Mouse (Mus musculus): ENCODE results near the gene Dnttip2. TPM values are rescaled to one million over a fixed set of nuclear protein-coding genes. Genes with fewer than 3 reads are reported as not detected.
"Not testable (repeated sequence)": the region's sequence is repeated elsewhere in the genome, so short reads cannot be mapped to it uniquely, and the experiment has no call there.

Dnttip2 gene
- polyA plus RNA-seq (2015; fragmentation: Nextera tagmentation; extraction: Ambion mirVana), result 51.9 and 59.9 TPM in 2 replicates

DNA sequence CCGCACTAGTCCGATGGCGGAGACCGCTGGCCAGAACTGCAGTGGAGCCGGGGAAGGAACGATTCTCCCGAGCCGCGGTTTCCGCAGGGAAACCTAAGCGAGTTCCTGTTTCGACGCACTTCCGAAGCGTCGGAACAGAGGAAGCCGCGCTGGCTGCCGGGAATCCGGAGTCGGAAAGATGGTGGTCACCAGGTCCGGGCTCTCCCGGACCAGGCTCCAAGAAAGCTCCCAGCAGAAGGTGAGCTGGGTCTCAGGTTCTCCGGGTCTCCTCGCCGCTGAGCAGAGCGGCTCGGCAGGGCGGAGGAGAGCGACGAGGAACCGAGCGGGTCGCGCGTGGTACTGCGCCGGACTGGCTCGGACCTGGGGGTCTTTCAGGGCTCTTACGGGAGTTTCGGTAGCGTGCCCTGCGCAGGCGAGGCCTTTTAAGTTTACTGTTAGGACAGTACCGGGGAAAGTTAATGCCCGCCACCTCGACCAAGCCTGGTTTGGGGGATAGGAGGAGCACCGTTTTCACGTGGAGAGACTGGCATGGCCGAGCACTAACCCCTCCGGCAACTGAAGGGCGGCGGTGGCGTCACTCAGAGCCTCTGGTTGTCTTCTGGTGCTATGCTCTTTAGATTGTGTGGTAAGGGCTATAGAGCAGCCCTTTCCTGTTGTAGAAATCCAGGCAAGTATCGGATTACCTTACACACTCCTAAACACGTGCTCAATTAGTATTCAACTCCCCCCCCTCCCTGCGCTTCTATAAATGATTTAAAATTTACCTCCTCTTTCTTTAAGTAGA is at the start of gene Dnttip2:
Gene Dnttip2 (plus strand): TSS at position 148 of the 784 bp plus-strand sequence.
- H3K4me2 ChIP-seq (replicated peaks), result peak within 1 kb of the TSS; percentile 81
- peak; percentile 96 for ATAC-seq (replicated peaks)
- H3K36me3 ChIP-seq, result peaks cover 34% of the 10 kb centered on the region
- H3K9ac ChIP-seq (replicated peaks), result peak within 1 kb of the TSS; percentile 88
- peak within 1 kb of the TSS; percentile 80 for H3K27ac ChIP-seq (replicated peaks)
- H3K27me3 ChIP-seq, result no peaks in the 10 kb centered on the region
- H3K9me3 ChIP-seq, result no peaks in the 10 kb centered on the region
- H3K4me1 ChIP-seq, result peaks cover 43% of the 10 kb centered on the region
- WGBS, result under 1% methylated on average over 57 of the region's 57 CpGs
- H3K4me3 ChIP-seq, result peak within 1 kb of the TSS; percentile 91

DNA sequence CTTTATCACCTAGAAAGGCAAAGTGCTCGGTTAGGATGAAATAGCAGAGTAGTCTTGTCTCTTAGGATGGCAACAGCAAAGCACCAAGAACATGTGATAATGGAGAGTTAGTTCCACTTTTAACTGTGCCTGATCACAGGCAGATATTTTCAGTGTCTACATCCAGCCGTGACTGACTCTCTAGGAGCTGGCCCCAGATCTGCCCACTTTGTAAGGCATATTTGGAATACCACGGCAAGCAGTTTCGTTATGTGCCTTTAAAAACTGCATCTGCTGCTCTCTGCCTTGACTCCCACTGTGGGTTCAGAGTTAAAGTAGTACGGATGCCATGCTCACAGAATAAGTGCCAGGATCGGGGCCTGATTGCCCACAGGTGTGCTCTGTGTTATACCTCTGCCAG is 47.2 kb upstream of the Dnttip2 start:
- not testable (repeated sequence) for H3K9me3 ChIP-seq; H3K4me3 ChIP-seq; H3K27ac ChIP-seq (replicated peaks); ATAC-seq (replicated peaks); H3K9ac ChIP-seq (replicated peaks); H3K27me3 ChIP-seq; H3K4me2 ChIP-seq (replicated peaks); H3K36me3 ChIP-seq; H3K4me1 ChIP-seq
- WGBS, result 80% methylated on average over 6 of the region's 6 CpGs

DNA sequence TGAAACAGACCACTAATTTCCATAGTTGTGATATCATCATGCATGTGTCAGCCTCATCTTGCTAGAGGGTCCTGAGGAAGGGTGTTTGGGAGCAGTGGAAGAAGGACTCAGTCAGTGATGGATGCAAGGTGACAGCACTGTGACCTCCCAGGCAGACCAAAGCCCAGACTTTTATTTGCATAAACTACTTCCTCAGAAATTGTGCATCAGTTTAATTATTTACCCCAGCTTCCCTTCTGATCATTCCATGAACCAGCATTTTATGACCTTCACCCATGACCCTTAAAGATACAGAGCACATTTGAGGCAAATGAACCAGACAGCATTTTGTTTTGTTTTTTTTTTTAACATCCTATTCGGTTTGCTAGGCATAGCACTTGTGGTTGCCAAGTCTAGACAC is 38.4 kb upstream of the Dnttip2 start:
- Histone ChIP-seq H3K4me3 (no peak overlapping the region), H3K27me3 (no peaks in the 10 kb centered on the region), H3K9ac (replicated peaks) (no peak overlapping the region), H3K4me2 (replicated peaks) (no peak overlapping the region), H3K4me1 (no peaks in the 10 kb centered on the region), H3K27ac (replicated peaks) (no peak overlapping the region), H3K9me3 (no peaks in the 10 kb centered on the region), H3K36me3 (no peaks in the 10 kb centered on the region)
- WGBS, result 58% methylated on average over 1 of the region's 1 CpGs
- no peak for ATAC-seq (replicated peaks)

DNA sequence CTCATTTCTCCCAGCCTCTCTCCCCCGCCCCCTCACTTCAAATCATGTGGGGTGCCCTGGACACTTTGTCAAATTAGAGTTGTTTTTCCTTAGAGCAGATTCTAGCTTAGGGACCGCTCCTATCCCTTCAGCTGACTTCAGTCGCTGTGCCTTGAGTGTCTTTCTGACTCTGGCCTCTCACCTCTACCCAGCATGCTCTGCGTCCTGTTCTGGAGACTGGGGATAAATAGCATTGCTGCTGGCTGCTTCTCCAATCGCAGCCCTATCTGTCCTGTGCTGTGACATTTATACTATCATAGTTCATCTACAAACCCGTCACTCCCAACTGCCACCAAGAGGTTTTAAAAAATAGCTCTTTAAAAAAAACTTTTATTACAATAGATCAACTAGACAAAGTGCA is 31.3 kb upstream of the Dnttip2 start:
- WGBS, result 56% methylated on average over 6 of the region's 6 CpGs
- no peak overlapping the region for H3K4me3 ChIP-seq
- H3K27me3 ChIP-seq, result no peaks in the 10 kb centered on the region
- H3K27ac ChIP-seq (replicated peaks), result no peak overlapping the region
- ATAC-seq (replicated peaks), result no peak
- H3K9me3 ChIP-seq, result no peaks in the 10 kb centered on the region
- no peak overlapping the region for H3K9ac ChIP-seq (replicated peaks)
- H3K4me2 ChIP-seq (replicated peaks), result no peak overlapping the region
- no peaks in the 10 kb centered on the region for H3K36me3 ChIP-seq
- peaks cover 22% of the 10 kb centered on the region for H3K4me1 ChIP-seq

DNA sequence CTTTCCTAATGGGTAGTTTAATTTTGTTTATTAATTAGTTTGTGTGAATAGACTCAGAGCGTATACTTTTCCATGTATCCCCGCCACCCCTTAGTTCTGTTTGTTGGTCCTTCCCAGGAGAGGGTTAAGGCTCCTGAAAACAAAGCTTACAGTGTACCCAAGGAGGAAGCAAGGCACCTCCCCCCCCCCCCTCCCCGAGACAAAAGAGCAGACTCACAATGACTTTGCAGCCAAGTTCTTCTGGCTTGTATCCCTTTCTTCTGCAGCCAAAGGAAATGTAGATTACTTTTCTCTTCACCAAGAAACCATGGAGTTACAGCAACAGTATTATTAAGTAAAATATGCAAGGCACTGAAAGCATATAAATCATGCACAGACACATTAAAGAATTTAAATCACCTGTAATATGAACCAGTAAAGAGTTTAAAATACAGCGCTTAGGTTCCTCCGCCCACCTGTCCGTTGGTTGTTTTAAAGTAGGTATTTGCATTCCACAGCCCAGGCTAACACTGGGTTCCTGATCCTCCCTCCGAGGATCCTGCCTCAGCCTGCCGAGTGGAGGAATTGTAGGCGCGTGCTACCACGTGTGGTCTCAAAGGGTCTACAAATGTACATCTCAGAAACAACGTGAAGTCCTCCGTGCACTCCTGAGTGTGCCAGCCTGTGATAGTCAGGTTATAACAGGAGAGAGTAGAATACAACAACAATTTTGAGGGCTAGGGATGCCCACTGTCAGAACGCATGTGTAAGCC is 30.6 kb upstream of the Dnttip2 start:
- Histone ChIP-seq H3K27ac (replicated peaks) (no peak overlapping the region), H3K36me3 (no peaks in the 10 kb centered on the region), H3K4me2 (replicated peaks) (no peak overlapping the region), H3K9me3 (no peaks in the 10 kb centered on the region), H3K9ac (replicated peaks) (no peak overlapping the region), H3K4me3 (no peak overlapping the region), H3K27me3 (no peaks in the 10 kb centered on the region), H3K4me1 (peaks cover 23% of the 10 kb centered on the region)
- 41% methylated on average over 14 of the region's 14 CpGs for WGBS
- ATAC-seq (replicated peaks), result no peak

DNA sequence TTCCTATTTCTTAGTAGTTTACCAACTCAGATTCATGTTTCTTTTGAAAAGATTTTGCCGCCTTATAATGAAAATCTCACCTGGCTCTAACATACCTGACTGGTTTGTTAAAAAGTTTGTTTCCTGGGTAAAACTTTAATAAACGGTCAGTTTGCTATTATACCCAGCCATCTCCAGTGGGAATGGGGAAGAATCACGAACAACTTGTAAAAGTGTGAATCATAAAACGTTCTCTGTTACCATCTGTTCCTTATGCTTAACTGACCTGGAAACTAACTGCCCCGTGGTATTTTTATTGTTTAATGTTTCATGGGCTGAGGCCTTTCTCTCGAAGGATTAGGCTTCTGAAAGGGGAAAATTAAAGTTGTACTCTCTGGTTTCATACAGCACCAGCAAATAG is 29.4 kb upstream of the Dnttip2 start:
- peak overlapping the region; percentile 95 for H3K4me3 ChIP-seq
- no peak for ATAC-seq (replicated peaks)
- WGBS, result 37% methylated on average over 6 of the region's 6 CpGs
- H3K27ac ChIP-seq (replicated peaks), result peak overlapping the region; percentile 95
- no peaks in the 10 kb centered on the region for H3K9me3 ChIP-seq
- peak overlapping the region; percentile 41 for H3K4me2 ChIP-seq (replicated peaks)
- H3K4me1 ChIP-seq, result peaks cover 23% of the 10 kb centered on the region
- peak overlapping the region; percentile 38 for H3K9ac ChIP-seq (replicated peaks)
- H3K27me3 ChIP-seq, result no peaks in the 10 kb centered on the region
- H3K36me3 ChIP-seq, result no peaks in the 10 kb centered on the region

DNA sequence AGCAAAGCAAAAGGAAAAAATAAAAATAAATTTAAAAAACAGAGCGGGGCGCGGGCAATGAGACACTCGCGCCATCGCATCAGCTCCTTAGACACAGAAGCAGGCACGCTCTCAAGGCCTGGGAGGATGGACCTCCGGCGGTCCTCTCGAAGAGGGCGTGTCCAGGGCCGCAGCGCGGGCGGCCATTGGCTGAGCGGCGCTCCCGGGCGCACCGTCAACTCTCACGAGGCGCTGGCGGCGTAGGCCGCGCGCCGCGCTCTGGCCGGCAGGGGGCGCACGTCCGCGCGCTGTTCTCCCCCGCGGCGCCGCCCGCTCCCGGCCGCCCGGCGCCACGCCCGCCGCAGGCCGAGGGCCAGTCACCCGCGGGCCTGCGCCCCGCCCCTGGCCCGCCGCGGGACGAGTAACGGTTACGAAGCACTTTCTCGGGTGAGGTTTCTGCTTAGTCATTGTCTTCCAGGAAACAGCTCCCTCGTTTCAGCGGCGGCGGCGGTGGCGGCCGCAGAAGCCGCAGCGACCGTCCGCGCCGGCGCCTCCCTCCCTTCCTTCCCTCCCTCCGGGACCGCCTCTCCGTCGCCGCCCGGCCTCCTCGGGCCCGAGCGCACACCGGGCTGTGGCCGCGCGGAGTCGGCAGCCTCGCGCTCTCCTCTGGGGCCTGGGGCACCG is 28.8 kb upstream of the Dnttip2 start, which contains the start of gene Gclm:
Gene Gclm (plus strand): TSS at position 343 of the 663 bp plus-strand sequence.
- Histone ChIP-seq H3K9ac (replicated peaks) (peak within 1 kb of the TSS; percentile 89), H3K4me2 (replicated peaks) (peak within 1 kb of the TSS; percentile 67), H3K27ac (replicated peaks) (peak within 1 kb of the TSS; percentile 95), H3K4me3 (peak within 1 kb of the TSS; percentile 95), H3K27me3 (no peaks in the 10 kb centered on the region), H3K36me3 (no peaks in the 10 kb centered on the region), H3K4me1 (peaks cover 23% of the 10 kb centered on the region), H3K9me3 (no peaks in the 10 kb centered on the region)
- ATAC-seq (replicated peaks), result peak; percentile 100
- 0% methylated on average over 86 of the region's 90 CpGs for WGBS

DNA sequence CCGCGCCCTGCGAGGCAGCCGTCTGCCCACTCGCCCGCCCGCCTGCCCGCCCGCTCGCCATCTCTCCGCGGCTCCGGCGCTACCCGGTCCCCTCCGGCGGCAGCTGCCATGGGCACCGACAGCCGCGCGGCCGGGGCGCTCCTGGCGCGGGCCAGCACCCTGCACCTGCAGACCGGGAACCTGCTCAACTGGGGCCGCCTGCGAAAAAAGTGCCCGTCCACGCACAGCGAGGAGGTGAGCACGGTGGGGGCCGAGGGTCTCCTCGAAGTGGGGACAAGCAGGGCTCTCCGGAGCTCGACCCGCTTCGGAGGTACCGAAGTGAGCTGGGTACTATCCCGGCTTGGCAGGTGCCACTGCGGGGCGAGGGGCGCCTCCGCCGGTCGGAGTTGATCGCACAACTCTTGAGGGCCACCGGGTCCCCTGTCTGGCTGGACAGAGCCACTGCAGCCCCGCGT is 28.3 kb upstream of the Dnttip2 start:
- peak overlapping the region; percentile 95 for H3K4me3 ChIP-seq
- H3K27me3 ChIP-seq, result no peaks in the 10 kb centered on the region
- H3K4me1 ChIP-seq, result peaks cover 23% of the 10 kb centered on the region
- H3K36me3 ChIP-seq, result no peaks in the 10 kb centered on the region
- 0% methylated on average over 45 of the region's 50 CpGs for whole genome bisulfite sequencing
- peak overlapping the region; percentile 95 for H3K27ac ChIP-seq (replicated peaks)
- peak overlapping the region; percentile 67 for H3K4me2 ChIP-seq (replicated peaks)
- no peaks in the 10 kb centered on the region for H3K9me3 ChIP-seq
- ATAC-seq (replicated peaks), result peak; percentile 74
- H3K9ac ChIP-seq (replicated peaks), result peak overlapping the region; percentile 89

DNA sequence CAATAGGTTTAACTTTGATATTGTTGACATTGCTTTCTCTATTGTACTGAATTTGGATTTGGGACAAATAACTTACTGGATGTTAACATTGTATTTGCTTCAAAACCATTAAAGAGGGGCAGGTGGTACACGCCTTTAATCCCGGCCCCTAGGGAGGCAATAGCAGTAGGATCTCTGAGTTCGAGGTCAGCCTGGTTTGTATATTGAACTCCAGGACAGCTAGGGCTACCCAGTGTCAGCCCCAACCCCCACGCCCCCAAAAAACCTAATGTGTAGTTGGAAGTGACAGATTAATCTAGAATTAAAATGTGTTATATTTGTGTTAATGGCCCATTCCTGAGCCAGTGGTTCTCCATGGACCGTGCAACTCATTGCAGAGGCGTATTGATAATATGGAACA is 27.8 kb upstream of the Dnttip2 start:
- no peak for ATAC-seq (replicated peaks)
- H3K4me3 ChIP-seq, result peak overlapping the region; percentile 95
- peaks cover 23% of the 10 kb centered on the region for H3K4me1 ChIP-seq
- WGBS, result 29% methylated on average over 6 of the region's 6 CpGs
- H3K27me3 ChIP-seq, result no peaks in the 10 kb centered on the region
- H3K36me3 ChIP-seq, result no peaks in the 10 kb centered on the region
- no peaks in the 10 kb centered on the region for H3K9me3 ChIP-seq
- H3K27ac ChIP-seq (replicated peaks), result peak overlapping the region; percentile 95
- H3K4me2 ChIP-seq (replicated peaks), result peak overlapping the region; percentile 67
- H3K9ac ChIP-seq (replicated peaks), result peak overlapping the region; percentile 89

DNA sequence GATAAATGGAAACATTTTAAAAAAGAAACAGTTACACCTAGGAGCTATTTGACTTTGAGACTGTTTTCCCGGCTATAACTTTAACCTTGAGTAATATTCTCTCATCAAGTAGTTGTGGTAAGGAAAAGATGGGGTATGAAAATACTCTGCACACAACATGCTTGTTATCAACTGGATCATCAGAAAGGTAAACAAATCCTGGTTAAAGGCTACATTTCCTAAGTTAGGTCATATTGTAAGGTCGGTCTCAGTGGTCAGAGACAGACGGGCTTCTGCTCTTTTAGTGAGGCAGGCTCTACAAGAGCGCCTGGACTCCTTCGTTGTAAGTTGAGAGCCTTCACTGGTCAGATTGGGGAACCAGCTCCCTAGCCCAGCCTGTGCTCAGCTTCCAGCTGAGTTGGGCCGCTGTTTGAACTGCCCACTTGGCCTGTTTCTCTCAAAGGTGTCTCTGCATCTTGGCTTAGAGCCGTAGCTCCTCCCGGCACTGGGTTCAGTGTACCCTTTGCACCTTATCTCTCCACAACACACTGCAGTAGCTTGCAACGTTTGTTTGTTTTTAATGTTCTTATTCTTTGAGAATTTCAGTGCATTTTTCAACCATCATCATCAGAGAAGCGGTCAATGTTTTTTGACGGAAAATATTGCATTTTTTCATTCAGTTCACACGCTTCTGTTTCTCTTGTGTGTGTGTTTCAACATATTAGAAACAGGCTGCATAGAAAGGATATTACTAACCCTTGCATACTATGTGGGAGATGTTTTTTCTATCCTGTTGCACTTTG is 27.0 kb upstream of the Dnttip2 start:
- Histone ChIP-seq H3K9ac (replicated peaks) (peak overlapping the region; percentile 21; the same call in 1 of the 2 replicates), H3K4me2 (replicated peaks) (peak overlapping the region; percentile 67), H3K27ac (replicated peaks) (no peak overlapping the region), H3K36me3 (no peaks in the 10 kb centered on the region), H3K27me3 (no peaks in the 10 kb centered on the region), H3K4me3 (peak overlapping the region; percentile 95), H3K4me1 (peaks cover 23% of the 10 kb centered on the region), H3K9me3 (no peaks in the 10 kb centered on the region)
- ATAC-seq (replicated peaks), result no peak
- WGBS, result 72% methylated on average over 12 of the region's 12 CpGs

DNA sequence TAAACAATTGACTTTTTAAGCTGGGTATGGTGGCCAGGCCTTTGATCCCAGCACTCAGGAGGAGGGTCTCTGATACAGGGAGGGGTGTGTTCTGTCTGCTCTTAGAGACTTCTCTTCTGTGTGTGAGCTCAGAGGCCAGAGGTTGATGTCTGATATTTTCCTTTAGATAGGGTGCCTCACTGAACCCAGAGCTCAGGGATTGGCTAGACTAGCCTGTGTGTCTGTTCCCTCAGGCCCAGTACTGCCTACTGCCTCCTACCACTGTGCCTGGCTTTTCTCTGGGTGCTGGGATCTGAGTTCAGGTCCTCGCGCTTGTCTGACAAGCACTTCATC is 26.5 kb upstream of the Dnttip2 start:
- 99% methylated on average over 2 of the region's 2 CpGs for WGBS
- H3K27ac ChIP-seq (replicated peaks), result no peak overlapping the region
- H3K4me3 ChIP-seq, result no peak overlapping the region
- H3K9ac ChIP-seq (replicated peaks), result no peak overlapping the region
- H3K27me3 ChIP-seq, result no peaks in the 10 kb centered on the region
- no peak overlapping the region for H3K4me2 ChIP-seq (replicated peaks)
- no peaks in the 10 kb centered on the region for H3K9me3 ChIP-seq
- peaks cover 23% of the 10 kb centered on the region for H3K4me1 ChIP-seq
- H3K36me3 ChIP-seq, result no peaks in the 10 kb centered on the region
- ATAC-seq (replicated peaks), result no peak
